Mouse (Mus musculus): ENCODE results near the gene Mrpl33.
"Not testable (repeated sequence)": the region's sequence is repeated elsewhere in the genome, so short reads cannot be mapped to it uniquely, and the experiment has no call there.

The Mrpl33 gene

DNA sequence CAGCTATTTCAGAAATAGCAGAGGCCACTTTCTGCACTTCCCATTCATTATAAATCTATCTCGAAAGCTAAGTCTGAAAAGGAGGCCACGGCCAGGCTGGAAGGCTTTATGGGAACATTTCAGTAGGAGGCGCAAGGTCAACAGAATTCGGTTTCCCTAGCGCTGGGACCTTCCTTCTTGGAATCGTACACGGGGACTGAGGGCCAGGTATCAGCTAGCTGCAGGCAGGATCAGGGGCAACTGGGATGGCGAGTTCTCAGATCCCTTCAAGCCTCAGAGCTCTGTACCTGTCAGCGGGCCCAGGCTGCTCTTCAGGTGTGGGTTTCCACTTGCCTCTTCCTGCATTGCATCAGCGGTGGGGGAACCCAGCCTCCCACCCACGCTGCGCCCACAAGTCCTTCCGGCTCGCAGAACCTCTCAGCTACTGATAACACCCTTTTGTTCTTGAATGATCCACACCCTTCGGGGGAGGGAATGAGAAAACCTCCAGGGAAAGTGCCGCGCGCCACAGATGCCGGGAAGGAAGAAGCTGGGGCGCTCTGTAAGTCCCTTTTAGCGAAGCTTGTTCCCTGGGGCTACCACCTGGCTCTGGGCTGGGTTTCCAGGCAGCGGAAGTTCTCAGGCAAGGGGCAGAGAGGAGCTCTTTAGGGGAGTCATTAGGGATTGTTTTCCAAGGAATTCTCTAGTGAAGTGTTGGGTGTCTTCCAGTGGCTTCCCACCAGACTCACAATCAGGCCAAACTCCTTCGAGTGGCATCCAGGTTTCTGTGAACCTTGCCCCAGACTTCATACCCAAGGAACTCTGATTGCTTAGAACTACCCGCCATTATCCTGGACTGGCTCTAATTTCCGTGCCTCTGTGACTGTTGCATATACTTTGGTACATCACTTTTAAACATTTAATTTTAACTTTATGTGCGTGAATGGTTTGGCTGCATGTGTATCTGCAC is at the start of gene Mrpl33:
Gene Mrpl33 (plus strand): TSS at position 455 of the 949 bp plus-strand sequence.
- in situ Hi-C loops (cut with MboI, MseI), result no loop called here

GRCm38 (mm10) chr5:31559401-31559800 is 37.3 kb upstream of the Mrpl33 start:
- in situ Hi-C loops (cut with MboI, MseI), result no loop called here

DNA sequence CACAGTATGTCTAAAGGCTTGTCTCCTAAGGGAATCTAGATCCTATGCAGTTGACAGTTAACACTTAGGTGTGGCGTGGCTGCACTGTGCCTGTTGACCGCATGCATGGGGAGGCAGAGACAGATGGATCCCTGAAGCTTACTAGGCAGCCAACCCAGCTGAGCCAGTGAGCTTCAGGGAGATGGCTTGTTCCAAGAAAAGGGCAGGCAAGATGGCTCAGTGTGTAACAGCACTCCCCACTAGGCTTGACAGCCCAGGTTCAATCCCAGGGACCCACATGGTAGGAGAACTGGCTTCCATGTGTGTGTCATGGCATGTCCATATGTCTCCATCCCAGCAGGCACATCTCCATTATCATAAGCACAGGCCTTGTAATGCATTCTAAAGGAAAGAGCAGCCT is 36.4 kb upstream of the Mrpl33 start:
- in situ Hi-C loops (cut with MboI, MseI), result loop anchor here (5.0 kb wide), 1 partner anchor 637 kb away; no protein-coding TSS in a partner anchor

DNA sequence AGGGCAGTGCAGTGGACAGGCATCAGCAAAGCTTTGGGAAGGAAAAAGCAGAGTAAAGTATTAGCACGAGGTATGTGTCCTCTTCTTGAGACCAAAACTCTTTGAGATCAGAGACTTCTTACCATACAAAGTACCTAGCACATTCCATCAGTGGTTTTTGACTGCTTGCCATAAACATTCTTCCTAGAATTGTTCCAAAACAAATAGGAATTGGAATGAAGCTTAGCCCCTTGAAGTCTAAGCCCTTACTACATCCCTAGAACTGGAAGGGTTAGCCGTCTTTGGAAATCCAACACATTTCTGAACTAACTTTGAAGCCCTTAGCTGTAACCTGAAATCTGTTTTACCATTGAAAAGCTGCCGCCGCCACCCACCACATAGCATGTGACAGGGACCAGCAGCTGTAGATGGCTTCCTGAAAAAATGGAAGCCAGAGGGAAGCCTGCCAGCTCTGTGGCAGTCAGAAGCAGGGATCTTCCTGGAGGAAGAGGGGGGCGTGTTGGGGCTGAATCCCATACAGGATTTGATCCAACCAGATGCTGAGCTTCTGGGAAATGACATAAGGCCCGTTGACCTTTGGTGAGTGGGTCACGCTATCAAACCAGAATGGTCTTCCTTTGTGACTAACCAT is 34.6 kb upstream of the Mrpl33 start:
- in situ Hi-C loops (cut with MboI, MseI), result loop anchor here (5.0 kb wide), 1 partner anchor 635 kb away; no protein-coding TSS in a partner anchor

- in situ Hi-C loops (cut with MboI, MseI), result loop anchor here (5.0 kb wide), 1 partner anchor 634 kb away; no protein-coding TSS in a partner anchor
These were observed 33.2 kb upstream of the Mrpl33 start for GRCm38 (mm10) chr5:31563496-31563895.

DNA sequence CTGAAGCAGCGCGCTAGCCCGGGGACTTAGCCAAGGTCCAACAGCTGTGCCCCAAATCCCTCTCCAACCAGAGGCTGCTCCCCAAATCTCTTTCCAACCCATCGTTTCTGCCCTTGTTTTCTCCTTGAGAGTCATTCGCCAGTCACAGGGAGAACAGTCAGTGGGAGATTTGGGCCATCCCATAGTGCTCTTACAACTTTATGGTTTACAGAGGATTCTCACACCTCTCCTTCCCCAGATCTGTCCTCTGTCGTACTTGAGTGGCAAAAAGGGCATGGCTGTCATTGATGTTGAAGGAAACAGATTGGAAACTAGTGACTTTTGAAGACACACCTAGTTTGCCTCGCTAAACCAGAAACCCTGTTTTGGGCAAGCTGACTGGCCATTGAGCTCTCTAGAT is 32.8 kb upstream of the Mrpl33 start:
- in situ Hi-C loops (cut with MboI, MseI), result loop anchor here (5.0 kb wide), 1 partner anchor 633 kb away; no protein-coding TSS in a partner anchor

DNA sequence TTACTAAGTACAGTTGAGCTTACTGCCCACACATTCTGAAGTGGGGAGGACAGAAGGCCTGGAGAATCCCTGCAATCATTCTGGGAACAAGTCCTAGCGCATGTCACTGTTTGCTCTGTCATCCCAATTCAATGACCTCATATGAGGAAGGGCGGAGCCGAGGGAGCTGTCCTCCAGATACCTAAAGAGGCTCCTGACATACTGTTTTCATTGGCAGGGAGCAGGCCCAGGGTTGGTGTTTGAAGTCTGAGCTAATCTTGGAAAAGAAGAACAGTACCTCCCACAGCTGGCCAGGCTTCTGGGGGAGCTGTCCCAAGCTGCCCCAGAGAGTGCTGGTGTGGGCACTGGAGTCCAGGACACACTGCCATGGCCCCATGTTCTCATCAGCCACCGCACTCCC is 31.8 kb upstream of the Mrpl33 start:
- in situ Hi-C loops (cut with MboI, MseI), result loop anchor here (5.0 kb wide), 1 partner anchor 632 kb away; no protein-coding TSS in a partner anchor

- in situ Hi-C loops (cut with MboI, MseI), result no loop called here
These were observed 30.7 kb upstream of the Mrpl33 start for GRCm38 (mm10) chr5:31566026-31566425.

- in situ Hi-C loops (cut with MboI, MseI), result no loop called here
These were observed 30.3 kb upstream of the Mrpl33 start for GRCm38 (mm10) chr5:31566457-31566856.

- in situ Hi-C loops (cut with MboI, MseI), result no loop called here
These were observed 28.6 kb upstream of the Mrpl33 start for GRCm38 (mm10) chr5:31567951-31568657.

GRCm38 (mm10) chr5:31571023-31571608 is 25.6 kb upstream of the Mrpl33 start:
- in situ Hi-C loops (cut with MboI, MseI), result no loop called here

- in situ Hi-C loops (cut with MboI, MseI), result no loop called here
These were observed 23.0 kb upstream of the Mrpl33 start for GRCm38 (mm10) chr5:31573722-31574121.

DNA sequence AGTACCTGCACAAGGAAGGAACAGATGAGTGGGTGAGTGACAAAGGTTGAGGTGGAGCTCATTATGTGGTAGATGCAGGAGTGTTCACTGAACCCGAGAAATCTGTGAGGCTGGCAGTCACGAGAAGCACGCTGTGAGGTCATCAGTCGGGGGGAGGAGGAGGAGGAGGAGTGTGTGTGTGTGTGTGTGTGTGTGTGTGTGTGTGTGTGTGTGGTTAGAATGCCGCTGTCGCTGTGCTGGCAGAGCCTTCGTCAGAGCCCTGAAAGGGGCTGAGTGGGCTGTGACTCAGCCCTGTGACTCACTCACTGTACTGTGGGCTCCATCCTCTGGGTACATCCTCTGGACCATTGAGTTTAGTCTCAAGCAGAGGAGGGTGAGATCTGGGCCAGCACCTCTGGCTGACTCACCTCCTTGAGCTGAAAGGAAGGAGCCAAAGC is 20.2 kb upstream of the Mrpl33 start:
- in situ Hi-C loops (cut with MboI, MseI), result loop anchor here (5.0 kb wide), 1 partner anchor 121 kb away; the partner anchor contains the start of genes Babam2 and Rbks

GRCm38 (mm10) chr5:31581263-31581662 is 15.5 kb upstream of the Mrpl33 start:
- in situ Hi-C loops (cut with MboI, MseI), result no loop called here

GRCm38 (mm10) chr5:31581932-31582331 is 14.8 kb upstream of the Mrpl33 start:
- in situ Hi-C loops (cut with MboI, MseI), result no loop called here

DNA sequence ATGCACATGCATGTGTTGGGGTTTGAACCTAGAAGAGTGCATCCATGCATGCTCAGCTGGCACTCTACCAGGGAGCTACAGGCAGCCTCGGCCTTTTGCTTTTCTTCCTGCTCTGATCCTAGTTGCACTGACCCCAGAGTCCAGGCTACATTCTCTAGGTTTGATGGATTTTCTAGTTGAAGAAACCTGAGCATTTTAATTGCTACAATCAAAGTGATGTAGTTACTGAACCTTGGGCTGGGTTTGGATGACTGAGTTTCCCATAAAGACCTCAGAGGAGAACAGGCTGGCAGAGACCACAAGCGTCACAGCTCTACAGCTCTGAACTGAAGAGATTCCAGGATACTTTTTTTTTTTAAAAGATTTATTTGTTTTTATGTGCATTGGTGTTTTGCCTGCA is 13.5 kb upstream of the Mrpl33 start:
- in situ Hi-C loops (cut with MboI, MseI), result no loop called here

DNA sequence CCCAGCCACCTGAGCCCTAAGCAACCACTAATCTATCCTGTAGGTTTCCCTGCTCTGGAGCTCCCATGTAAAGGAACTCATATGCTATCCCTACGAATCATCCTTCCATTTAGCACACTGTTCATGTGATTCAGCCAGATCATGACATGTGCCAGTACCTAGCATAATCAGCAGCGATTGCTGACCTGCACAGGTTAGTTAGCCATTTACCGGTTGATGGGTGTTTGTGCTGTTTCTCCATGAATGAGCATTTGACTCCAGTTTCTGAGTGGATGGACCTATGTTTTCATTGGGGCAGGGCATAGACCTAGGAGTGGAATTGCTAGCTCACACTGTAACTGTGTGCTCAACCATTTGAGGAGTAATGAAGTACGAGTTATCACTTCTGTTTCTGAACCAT is 11.2 kb upstream of the Mrpl33 start:
- in situ Hi-C loops (cut with MboI, MseI), result no loop called here

DNA sequence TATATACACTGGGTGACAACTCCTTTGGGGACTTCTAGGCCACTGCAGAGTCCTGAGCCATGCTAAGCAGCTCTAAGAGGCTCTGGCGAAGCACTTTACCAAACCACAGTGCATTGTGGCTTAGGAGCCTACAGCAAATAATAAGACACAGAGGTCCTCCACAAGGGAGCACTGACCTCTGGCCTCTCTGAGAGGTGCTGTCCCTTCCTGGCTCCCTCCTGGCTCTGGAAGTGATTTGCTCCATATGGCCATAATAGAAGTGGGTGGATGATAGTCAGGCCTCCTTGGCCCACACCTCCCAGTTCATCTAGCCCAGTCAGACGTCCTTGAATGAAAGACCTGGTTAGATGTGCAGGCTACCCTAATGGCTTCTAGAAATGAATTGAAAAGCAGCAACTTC is 8.7 kb upstream of the Mrpl33 start:
- in situ Hi-C loops (cut with MboI, MseI), result no loop called here

- in situ Hi-C loops (cut with MboI, MseI), result not testable (repeated sequence)
These were observed 8.1 kb upstream of the Mrpl33 start for GRCm38 (mm10) chr5:31588672-31589071.

DNA sequence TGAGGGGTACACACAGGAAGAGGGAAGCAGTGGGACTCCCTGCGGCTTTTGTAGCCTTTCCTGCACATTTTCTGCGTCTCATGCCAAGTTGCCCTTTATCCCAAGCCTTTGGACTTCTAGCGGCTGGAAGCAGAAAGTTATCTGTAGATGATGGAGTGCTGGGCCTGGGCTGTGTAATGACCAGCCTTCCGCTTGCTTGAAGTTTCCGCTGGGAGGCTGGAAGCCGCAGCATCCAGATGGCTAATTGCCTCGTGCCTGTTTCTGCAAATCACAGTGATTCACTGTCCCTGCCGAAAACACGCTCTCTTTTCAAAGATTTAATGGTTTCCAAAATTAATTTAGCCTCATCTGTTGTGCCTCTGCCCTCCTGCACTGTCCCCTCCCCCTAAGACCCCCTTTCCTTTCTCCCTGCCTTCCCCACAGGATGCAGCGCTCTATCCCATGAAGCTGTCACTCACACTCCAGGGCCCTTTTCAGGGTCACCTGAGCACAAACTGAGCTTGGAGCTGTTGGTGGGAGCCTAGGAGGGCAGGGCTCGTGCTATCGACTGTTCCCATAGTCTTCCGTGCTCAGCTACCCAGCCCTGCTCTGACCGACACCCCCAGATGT is 6.9 kb upstream of the Mrpl33 start:
- in situ Hi-C loops (cut with MboI, MseI), result no loop called here

DNA sequence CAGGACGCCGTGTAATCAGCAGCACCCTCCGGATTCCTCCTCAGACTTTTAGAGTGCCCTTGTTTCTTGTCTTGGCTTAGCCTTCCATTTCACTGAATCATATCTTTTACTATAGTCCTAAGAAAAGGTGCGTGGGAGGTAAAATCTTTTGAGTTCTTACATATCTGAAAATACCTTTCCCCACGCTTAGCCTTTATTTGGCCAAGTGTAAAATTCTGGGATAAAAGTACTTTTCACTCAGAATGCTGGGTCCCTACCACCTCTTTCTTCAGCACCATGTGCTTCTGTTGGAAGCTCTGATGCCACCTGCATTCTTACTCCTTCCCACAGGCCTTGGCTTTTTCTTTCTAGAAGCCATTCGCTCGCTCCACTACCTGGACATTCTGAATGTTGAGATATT is 5.6 kb upstream of the Mrpl33 start:
- in situ Hi-C loops (cut with MboI, MseI), result no loop called here

Data from regulatory T cell (primary cell).